Mouse (Mus musculus) cerebellum, adult 2 months (tissue): ENCODE measurements at regions not wholly inside any gene's neighbourhood (a gene's known extent, or its start where the extent isn't known, plus 50 kb on each side); places are given as distances from the start of the nearest gene placed in this dataset.

Experiments used
- CTCF ChIP-seq: fragments of 200-500 bp; IDR thresholded peaks from 2 replicates; pipeline ENCODE4 v1.5.1; 2011; ENCODE audit warnings: low read depth, mild to moderate bottlenecking, control low read depth, low read length, moderate library complexity, borderline replicate concordance; ENCODE audit not compliant: insufficient read depth
- POLR2A ChIP-seq: fragments of 200-500 bp; IDR thresholded peaks from 2 replicates; pipeline ENCODE4 v1.6.1; 2011; ENCODE audit warnings: low read length, control low read depth, borderline replicate concordance; ENCODE audit not compliant: insufficient read depth

GRCm38 (mm10) chr7:76177420-76177819 is 52.3 kb upstream of the Agbl1 start:
- TF ChIP-seq CTCF (no peak), POLR2A (no peak)
